ENCODE assay signal across 17 mouse cellular contexts in genomic region chr9:24217721-24218120, GRCm38 (mm10).
A peak's percentile ranks its signal among the peaks of the same experiment; 100 is the strongest.
DNase-seq lines count a peak whose midpoint lies in the region; ATAC-seq lines count a peak whose summit lies in the region.
"Had no signal": no experiment of that assay in that cellular context is flagged by ENCODE, and none has a peak within 500 bp of the region (broad histone marks: within the 10 kb centered on the region; RNA-seq: fewer than 3 reads in every experiment).

No protein-coding gene starts in this region.

- intact Hi-C loops in left cerebral cortex, postnatal 36 days (cut with DNase I): no loop called here
- intact Hi-C loops in left cerebral cortex, postnatal 10 days (cut with DNase I): no loop called here

- ATAC-seq in cerebellum, adult (ENCODE audit: insufficient number of reproducible peaks, low FRiP score, low TSS enrichment): no peak
- ATAC-seq: CD4-positive, CD25-positive, alpha-beta regulatory T cell, adult 4 months; forebrain, embryonic 14.5 days; intestine, embryonic 15.5 days had no signal

- DNase-seq in adrenal gland, postnatal 36 days: peak; percentile 11 to 15
- no peak for DNase-seq in adrenal gland, adult 2 months
- DNase-seq in left cerebral cortex, postnatal 36 days (ENCODE audit: low spot score in 2 of 2): peak; percentile 17 to 19
- no peak for DNase-seq in left cerebral cortex, postnatal 10 days (ENCODE audit: extremely low spot score in 1 of 2, low spot score in 2 of 2)
- peak; percentile 39 for DNase-seq in Muller cell, postnatal 12 days (ENCODE audit: inconsistent ontology term)
- peak; percentile 83 for DNase-seq in telencephalon, adult 2 months (ENCODE audit: low read depth, low spot score)
- DNase-seq: B cell, adult 2 months; cerebellum, adult 2 months; cerebellum, postnatal 10 days; embryo, embryonic 11 days; gastrocnemius, adult 2 months; gastrocnemius, postnatal 25 days; kidney, adult 18-20 months had no signal

Comparison
In these comparisons a context has a peak if more than half of its experiments do, and no peak if none do; other contexts are left out.
1. DNase-seq: peak in adrenal gland, postnatal 36 days (2 of 2), left cerebral cortex, postnatal 36 days (2 of 2), Muller cell, postnatal 12 days (single experiment) and telencephalon, adult 2 months (single experiment); none in adrenal gland, adult 2 months (single experiment) and left cerebral cortex, postnatal 10 days (0 of 2).